Mouse (Mus musculus): ENCODE measurements around the gene Top2b. TPM values are rescaled to one million over a fixed set of nuclear protein-coding genes. Genes with fewer than 3 reads are reported as not detected.

The Top2b gene
- polyA plus RNA-seq, 1 experiment from 2014 or later = 40.1 TPM

DNA sequence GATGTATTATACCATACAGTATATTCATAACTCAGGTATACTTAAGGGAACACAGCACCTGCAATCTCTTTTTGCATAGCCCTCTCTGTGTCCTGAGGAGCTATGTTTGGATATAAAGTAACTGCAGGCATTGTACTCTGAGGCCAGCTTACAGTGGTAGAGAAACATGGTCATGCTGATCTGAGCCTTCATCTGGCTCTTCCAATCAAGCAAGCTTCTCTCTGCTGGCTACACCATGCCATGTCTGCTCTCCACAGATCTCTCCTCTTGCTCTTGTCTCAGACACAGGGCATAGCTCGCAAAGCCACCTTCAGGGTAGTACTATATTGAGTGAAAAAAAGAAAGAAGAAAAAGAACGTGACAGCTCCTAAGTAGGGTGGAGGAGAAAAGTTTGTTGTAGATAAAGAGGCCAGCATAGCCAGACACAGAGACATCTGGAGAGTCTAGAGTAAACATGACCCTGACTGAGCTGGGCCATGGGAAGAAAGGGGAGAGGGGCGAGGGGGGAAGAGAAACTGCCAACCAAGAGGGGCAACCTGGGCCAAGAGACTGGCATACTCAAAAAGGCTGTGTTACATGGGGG lies 29.1 kb upstream of the Top2b start:
- Histone ChIP-seq H3K4me3 (replicated peaks; ENCODE audit: low read length) (no peak overlapping the region), H3K9me3 (replicated peaks; ENCODE audit: control insufficient read depth, low read length) (no peaks in the 10 kb centered on the region), H3K27ac (ENCODE audit: low read length) (no peak overlapping the region), H3K36me3 (ENCODE audit: control insufficient read depth, insufficient read depth, low read length) (no peaks in the 10 kb centered on the region), H3K4me2 (ENCODE audit: low read depth, low read length) (no peak overlapping the region), H3K9ac (ENCODE audit: low read length) (no peak overlapping the region), H3K4me1 (ENCODE audit: control insufficient read depth, insufficient read depth, low read length) (peaks cover 5% of the 10 kb centered on the region; the same call in 1 of the 2 replicates), H3K27me3 (ENCODE audit: control insufficient read depth, insufficient read depth, low read length) (no peaks in the 10 kb centered on the region)
- ATAC-seq (ENCODE audit: insufficient read depth, low FRiP score) = no peak
- 36% methylated on average over 3 of the region's 3 CpGs for WGBS

DNA sequence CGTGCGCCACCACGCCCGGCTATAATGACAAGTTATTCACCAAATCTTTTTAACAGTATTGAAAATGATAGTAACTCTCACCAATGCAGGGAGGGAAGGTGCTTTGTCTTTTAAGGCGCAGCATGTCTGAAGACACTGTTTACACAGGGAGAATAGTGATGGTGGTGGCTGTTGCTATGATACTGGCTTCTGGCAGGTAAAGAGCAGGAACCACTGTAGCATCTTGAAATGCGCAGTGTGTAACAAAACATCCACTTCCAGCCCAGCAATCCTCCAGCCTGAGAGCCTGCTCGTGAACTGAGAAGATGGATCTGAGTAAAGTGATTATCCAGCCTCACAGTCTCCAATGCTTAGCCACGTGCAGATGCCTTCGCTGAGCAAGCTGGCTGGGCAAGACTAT lies 17.5 kb upstream of the Top2b start:
- H3K9me3 ChIP-seq (replicated peaks; ENCODE audit: control insufficient read depth, low read length) = no peaks in the 10 kb centered on the region
- ATAC-seq (ENCODE audit: insufficient read depth, low FRiP score) = no peak
- no peaks in the 10 kb centered on the region for H3K4me1 ChIP-seq (ENCODE audit: control insufficient read depth, insufficient read depth, low read length)
- no peaks in the 10 kb centered on the region for H3K36me3 ChIP-seq (ENCODE audit: control insufficient read depth, insufficient read depth, low read length)
- H3K27ac ChIP-seq (ENCODE audit: low read length) = no peak overlapping the region
- H3K27me3 ChIP-seq (ENCODE audit: control insufficient read depth, insufficient read depth, low read length) = no peaks in the 10 kb centered on the region
- WGBS = 70% methylated on average over 9 of the region's 9 CpGs
- no peak overlapping the region for H3K4me3 ChIP-seq (replicated peaks; ENCODE audit: low read length)
- no peak overlapping the region for H3K9ac ChIP-seq (ENCODE audit: low read length)
- no peak overlapping the region for H3K4me2 ChIP-seq (ENCODE audit: low read depth, low read length)

DNA sequence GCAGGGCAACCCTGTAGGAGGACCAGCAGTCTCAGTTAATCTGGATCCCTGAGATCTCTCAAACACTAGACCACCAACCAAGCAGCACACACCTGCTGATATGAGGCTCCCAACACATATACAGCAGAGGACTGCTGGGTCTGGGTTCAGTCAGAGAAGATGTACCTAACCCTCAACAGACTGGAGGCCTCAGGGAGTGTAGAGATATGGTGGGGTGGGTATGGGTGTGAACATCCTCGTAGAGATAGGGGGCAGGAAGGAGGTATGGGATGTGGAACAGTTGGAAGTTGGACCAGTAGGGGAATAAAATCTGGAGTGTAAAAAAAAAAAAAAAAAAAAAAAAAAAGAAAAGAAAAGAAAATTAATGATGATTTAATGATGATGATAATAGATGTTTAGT lies 5.3 kb upstream of the Top2b start:
- ATAC-seq (ENCODE audit: insufficient read depth, low FRiP score) = no peak
- H3K27ac ChIP-seq (ENCODE audit: low read length) = no peak overlapping the region
- no peak overlapping the region for H3K4me3 ChIP-seq (replicated peaks; ENCODE audit: low read length)
- 0 out of 2 replicates have a peak, but pooled peaks cover 3% of the 10 kb centered on the region for H3K4me1 ChIP-seq (ENCODE audit: control insufficient read depth, insufficient read depth, low read length)
- H3K4me2 ChIP-seq (ENCODE audit: low read depth, low read length) = no peak overlapping the region
- H3K9me3 ChIP-seq (replicated peaks; ENCODE audit: control insufficient read depth, low read length) = no peaks in the 10 kb centered on the region
- H3K36me3 ChIP-seq (ENCODE audit: control insufficient read depth, insufficient read depth, low read length) = no peaks in the 10 kb centered on the region
- WGBS = 59% methylated on average over 1 of the region's 1 CpGs
- H3K27me3 ChIP-seq (ENCODE audit: control insufficient read depth, insufficient read depth, low read length) = no peaks in the 10 kb centered on the region
- no peak overlapping the region for H3K9ac ChIP-seq (ENCODE audit: low read length)

DNA sequence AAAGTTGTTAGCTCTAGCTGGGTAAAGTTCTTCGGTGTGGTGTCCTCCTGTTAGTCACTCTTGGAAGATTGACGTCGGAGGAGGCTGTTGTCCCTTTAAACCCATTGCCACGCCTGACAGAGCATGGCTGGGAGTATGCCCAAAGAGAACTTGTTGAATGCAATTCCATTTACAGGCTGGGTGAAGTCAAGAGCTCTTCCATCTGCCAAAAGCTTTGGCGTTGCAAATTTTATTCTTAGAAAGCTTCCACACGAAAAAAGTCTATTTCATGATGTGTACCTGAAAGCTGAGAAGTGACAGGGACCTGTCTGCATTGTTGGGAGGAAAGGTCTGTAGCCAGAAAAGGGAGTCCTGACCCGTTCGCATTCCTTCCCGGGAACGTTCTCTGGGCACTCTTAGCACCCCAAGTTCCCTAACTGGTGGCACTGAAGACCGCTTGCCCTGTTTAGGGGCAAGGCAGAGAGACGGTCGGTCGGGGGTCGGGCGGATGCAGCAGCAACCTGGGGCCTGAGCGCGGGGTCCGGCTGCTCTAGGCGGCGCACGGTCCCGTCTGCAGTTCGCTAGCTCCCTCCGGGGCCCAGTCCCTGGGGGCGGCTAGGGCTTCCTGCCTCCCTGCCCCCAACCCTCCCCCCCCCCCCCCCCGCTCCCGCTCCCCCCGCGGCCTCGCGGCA lies 683 bp upstream of the Top2b start:
- ATAC-seq (ENCODE audit: insufficient read depth, low FRiP score) = peak; percentile 68

DNA sequence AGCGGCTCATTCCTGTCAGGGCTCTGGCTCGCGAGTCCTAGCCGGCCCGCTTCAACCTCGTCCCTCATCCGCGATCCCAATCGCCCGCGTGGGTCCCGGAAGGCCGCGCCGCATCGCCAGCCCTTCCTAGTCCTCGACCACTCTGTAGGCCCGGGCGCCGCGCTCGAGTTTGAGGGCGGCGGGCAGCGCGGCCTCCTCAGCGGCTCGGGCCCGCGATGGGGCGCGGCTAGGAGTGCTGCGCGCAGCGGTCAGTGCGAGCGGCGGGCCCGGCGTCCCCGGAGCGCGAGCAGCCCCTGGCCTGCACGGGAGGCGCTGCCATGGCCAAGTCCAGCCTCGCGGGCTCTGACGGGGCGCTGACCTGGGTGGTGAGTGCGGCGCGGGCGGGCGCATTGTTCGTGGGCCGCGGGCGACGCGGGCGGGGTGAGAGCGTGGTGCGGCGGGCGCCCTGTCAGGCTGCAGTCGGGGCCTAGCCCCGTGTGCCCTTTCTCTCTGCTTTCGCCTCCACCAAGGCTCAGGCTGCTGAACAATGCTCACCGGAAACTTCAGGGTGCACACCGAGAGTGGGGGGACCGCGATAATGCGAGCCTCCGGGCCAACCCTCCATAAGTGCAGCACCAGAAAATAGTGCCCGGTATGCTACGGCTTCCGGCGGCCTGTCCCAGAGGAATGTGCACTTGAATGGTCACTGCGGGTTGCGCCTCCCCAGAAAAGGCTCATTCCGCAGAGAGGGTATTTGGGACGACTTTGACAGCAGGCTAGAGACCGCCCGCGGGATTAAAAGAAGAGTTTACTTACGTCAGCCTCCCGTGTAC lies 589 bp downstream of the Top2b start:
- Histone ChIP-seq H3K27me3 (ENCODE audit: control insufficient read depth, insufficient read depth, low read length) (no peaks in the 10 kb centered on the region), H3K4me2 (ENCODE audit: low read depth, low read length) (peak overlapping the region; percentile 86), H3K4me1 (ENCODE audit: control insufficient read depth, insufficient read depth, low read length) (peaks cover 16% of the 10 kb centered on the region), H3K4me3 (replicated peaks; ENCODE audit: low read length) (peak overlapping the region; percentile 91), H3K9me3 (replicated peaks; ENCODE audit: control insufficient read depth, low read length) (no peaks in the 10 kb centered on the region), H3K36me3 (ENCODE audit: control insufficient read depth, insufficient read depth, low read length) (no peaks in the 10 kb centered on the region), H3K9ac (ENCODE audit: low read length) (peak overlapping the region; percentile 99), H3K27ac (ENCODE audit: low read length) (peak overlapping the region; percentile 99)
- ATAC-seq (ENCODE audit: insufficient read depth, low FRiP score) = peak; percentile 54
- WGBS = under 1% methylated on average over 86 of the region's 87 CpGs

More for the DNA sequence above, 683 bp upstream of the Top2b start:
- no peaks in the 10 kb centered on the region for H3K9me3 ChIP-seq (replicated peaks; ENCODE audit: control insufficient read depth, low read length)
- peak overlapping the region; percentile 91 for H3K4me3 ChIP-seq (replicated peaks; ENCODE audit: low read length)
- peak overlapping the region; percentile 99 for H3K27ac ChIP-seq (ENCODE audit: low read length)
- WGBS = under 1% methylated on average over 25 of the region's 32 CpGs
- peaks cover 12% of the 10 kb centered on the region for H3K4me1 ChIP-seq (ENCODE audit: control insufficient read depth, insufficient read depth, low read length)
- peak overlapping the region; percentile 88 for H3K9ac ChIP-seq (ENCODE audit: low read length)
- no peaks in the 10 kb centered on the region for H3K36me3 ChIP-seq (ENCODE audit: control insufficient read depth, insufficient read depth, low read length)
- H3K27me3 ChIP-seq (ENCODE audit: control insufficient read depth, insufficient read depth, low read length) = no peaks in the 10 kb centered on the region
- peak overlapping the region; percentile 85 for H3K4me2 ChIP-seq (ENCODE audit: low read depth, low read length)

DNA sequence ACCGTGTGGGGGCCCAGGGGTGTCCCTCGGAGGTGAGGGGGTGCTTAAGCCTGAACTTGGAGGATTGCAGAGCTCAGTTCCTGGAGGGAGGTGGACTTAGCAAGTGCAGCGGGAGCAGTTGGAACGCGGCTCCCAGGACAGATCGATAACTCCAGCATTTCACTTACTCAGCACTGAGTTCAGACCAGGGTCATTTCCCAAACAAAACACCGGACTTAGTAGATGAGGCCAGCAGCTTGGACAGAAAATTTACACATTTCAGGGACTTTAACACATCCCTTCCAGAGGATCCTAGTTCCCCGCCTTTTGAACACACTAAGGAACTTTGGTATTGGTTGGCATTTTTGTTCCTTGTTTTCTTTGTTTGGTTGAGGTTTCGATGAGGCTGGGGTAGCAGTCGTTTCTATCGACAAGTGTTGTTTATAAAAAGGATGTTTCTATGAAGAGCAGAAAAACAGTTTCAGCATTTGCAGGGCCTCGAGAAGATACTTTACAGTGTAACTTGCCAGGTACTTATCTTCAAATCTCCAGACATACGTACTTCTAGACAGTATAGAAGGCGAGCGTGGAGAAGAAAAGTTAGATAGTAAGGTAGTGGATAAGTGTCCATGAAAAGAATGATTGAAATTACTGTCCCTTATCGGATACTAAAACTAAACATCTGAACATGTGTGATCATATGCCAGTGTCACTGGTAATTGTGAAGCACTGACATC lies 1.4 kb downstream of the Top2b start:
- 4% methylated on average over 16 of the region's 16 CpGs for WGBS
- Histone ChIP-seq H3K27me3 (ENCODE audit: control insufficient read depth, insufficient read depth, low read length) (no peaks in the 10 kb centered on the region), H3K27ac (ENCODE audit: low read length) (peak overlapping the region; percentile 99), H3K4me2 (ENCODE audit: low read depth, low read length) (peak overlapping the region; percentile 86), H3K4me3 (replicated peaks; ENCODE audit: low read length) (peak overlapping the region; percentile 91), H3K9ac (ENCODE audit: low read length) (peak overlapping the region; percentile 99), H3K4me1 (ENCODE audit: control insufficient read depth, insufficient read depth, low read length) (peaks cover 16% of the 10 kb centered on the region), H3K36me3 (ENCODE audit: control insufficient read depth, insufficient read depth, low read length) (no peaks in the 10 kb centered on the region), H3K9me3 (replicated peaks; ENCODE audit: control insufficient read depth, low read length) (no peaks in the 10 kb centered on the region)
- peak; percentile 5 for ATAC-seq (ENCODE audit: insufficient read depth, low FRiP score)

DNA sequence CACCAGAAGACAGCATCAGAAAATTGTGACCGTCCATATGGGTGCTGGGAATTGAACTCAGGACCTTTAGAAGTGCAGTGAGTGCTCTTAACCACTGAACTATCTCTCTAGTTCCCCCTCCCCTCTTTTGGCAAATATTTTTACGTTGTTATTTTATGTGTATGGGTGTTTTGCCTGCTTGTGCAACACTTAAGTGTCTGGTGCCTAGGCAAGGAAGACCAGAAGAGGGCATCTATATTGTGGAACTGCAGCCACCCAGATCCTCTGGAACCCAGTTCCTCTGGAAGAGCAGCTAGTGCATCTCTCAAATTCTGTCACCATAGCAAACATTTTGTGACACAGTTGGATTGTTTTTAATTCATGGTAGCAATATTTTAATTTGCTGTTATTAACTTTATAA lies 2.0 kb downstream of the Top2b start:
- Histone ChIP-seq H3K9me3 (replicated peaks; ENCODE audit: control insufficient read depth, low read length) (no peaks in the 10 kb centered on the region), H3K4me1 (ENCODE audit: control insufficient read depth, insufficient read depth, low read length) (peaks cover 16% of the 10 kb centered on the region), H3K9ac (ENCODE audit: low read length) (peak overlapping the region; percentile 39; the same call in 1 of the 2 replicates), H3K27me3 (ENCODE audit: control insufficient read depth, insufficient read depth, low read length) (no peaks in the 10 kb centered on the region), H3K36me3 (ENCODE audit: control insufficient read depth, insufficient read depth, low read length) (no peaks in the 10 kb centered on the region), H3K27ac (ENCODE audit: low read length) (no peak overlapping the region), H3K4me3 (replicated peaks; ENCODE audit: low read length) (peak overlapping the region; percentile 91), H3K4me2 (ENCODE audit: low read depth, low read length) (peak overlapping the region; percentile 86)
- 31% methylated on average over 2 of the region's 2 CpGs for WGBS
- no peak for ATAC-seq (ENCODE audit: insufficient read depth, low FRiP score)

DNA sequence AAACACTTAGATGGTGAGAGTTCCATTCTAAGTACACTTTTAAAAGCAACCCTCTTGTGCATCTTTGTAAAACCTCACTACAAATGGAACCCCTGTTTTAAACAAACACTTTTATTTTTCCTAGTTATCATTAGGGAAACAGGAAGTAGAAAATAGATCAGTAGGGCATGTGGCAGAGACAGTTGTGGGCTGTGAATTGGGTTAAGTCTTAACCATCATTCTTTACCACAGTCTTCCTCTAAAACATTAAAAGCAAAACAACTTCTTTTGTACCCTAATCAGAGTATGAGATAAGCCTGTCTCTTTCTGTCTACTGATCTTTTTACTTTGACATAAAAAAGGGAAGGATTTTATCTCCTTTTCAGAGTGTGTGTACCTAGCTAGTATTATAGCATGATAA lies 7.8 kb downstream of the Top2b start:
- no peak for ATAC-seq (ENCODE audit: insufficient read depth, low FRiP score)

More for the DNA sequence above, 7.8 kb downstream of the Top2b start:
- H3K9ac ChIP-seq (ENCODE audit: low read length) = no peak overlapping the region
- no peaks in the 10 kb centered on the region for H3K36me3 ChIP-seq (ENCODE audit: control insufficient read depth, insufficient read depth, low read length)
- no peak overlapping the region for H3K27ac ChIP-seq (ENCODE audit: low read length)
- H3K9me3 ChIP-seq (replicated peaks; ENCODE audit: control insufficient read depth, low read length) = no peaks in the 10 kb centered on the region
- no peak overlapping the region for H3K4me2 ChIP-seq (ENCODE audit: low read depth, low read length)
- no peak overlapping the region for H3K4me3 ChIP-seq (replicated peaks; ENCODE audit: low read length)
- peaks cover 10% of the 10 kb centered on the region; the same call in 1 of the 2 replicates for H3K4me1 ChIP-seq (ENCODE audit: control insufficient read depth, insufficient read depth, low read length)
- no peaks in the 10 kb centered on the region for H3K27me3 ChIP-seq (ENCODE audit: control insufficient read depth, insufficient read depth, low read length)

Measured in stomach, embryonic 16.5 days (tissue).